In the genomic region with DNA sequence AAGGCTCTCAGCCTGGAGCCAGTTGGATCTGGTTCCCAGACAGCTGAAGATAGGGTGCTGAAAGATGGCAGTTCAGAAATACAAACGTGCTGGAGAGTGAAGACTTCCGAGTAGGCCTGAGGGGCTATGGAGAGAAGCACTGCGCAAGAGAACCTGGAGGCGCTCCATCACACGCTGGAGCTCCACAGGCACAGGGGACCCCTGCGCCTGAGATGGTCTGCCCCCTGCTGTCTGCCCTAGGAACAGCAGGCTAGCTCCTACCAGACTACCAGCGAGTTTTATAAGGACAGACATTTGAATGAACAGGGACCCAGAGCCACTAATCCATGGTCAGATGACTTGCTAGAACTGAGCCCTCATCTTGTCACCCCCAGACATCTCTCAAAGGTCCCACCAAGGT, we compare ENCODE assay signal across 8 mouse cellular contexts. TPM values are rescaled to one million over a fixed set of nuclear protein-coding genes. Genes with fewer than 3 reads are reported as not detected.
DNase-seq lines count a peak whose midpoint lies in the region; ATAC-seq and TF ChIP-seq lines count a peak whose summit lies in the region.

No protein-coding gene starts in this region.

- no peak overlapping the region for H3K4me2 ChIP-seq in intestine, embryonic 14.5 days (ENCODE audit: low read length)

- no peak overlapping the region for H3K27ac ChIP-seq in cortical plate, adult 2 months (ENCODE audit: insufficient read depth, low read length)
- H3K27ac ChIP-seq in intestine, embryonic 14.5 days (ENCODE audit: low read depth): no peak overlapping the region

- peak; percentile 71 for DNase-seq in adipocyte (ENCODE audit: low spot score)
- peak; percentile 87 for DNase-seq in gastrocnemius, postnatal 14 days
- DNase-seq in intestine, embryonic 14.5 days (ENCODE audit: low spot score): peak; percentile 96
- peak; percentile 35 to 84 for DNase-seq in left cerebral cortex, adult 9 months (ENCODE audit: low spot score in 2 of 2)
- DNase-seq in mesoderm, embryonic 11.5 days (ENCODE audit: low read depth, low spot score): peak; percentile 81
- DNase-seq in right cerebral cortex, postnatal 25 days: peak; percentile 69
- peak; percentile 80 to 82 for DNase-seq in urinary bladder, postnatal 36 days (ENCODE audit: low spot score in 2 of 2)

- TF ChIP-seq POLR2A in cortical plate, adult 2 months (IDR thresholded peaks at IDR 0.05; ENCODE audit: extremely low read depth, insufficient read depth, low read length): no peak

- TF ChIP-seq CTCF in cortical plate, adult 2 months (IDR thresholded peaks at IDR 0.05; ENCODE audit: extremely low read depth, insufficient read depth, low read length): peak; percentile 78

- intact Hi-C loops in gastrocnemius, postnatal 14 days (cut with DNase I; ENCODE audit: low total_unique reads): loop anchor here (2.0 kb wide), 1 partner anchor 89 kb away; no protein-coding TSS in a partner anchor

- H3K9me3 ChIP-seq in intestine, embryonic 14.5 days (ENCODE audit: control insufficient read depth, low read length): no peaks in the 10 kb centered on the region

- H3K27me3 ChIP-seq in intestine, embryonic 14.5 days (replicated peaks; ENCODE audit: control insufficient read depth, insufficient read depth, low read length): no peaks in the 10 kb centered on the region

- H3K9ac ChIP-seq in intestine, embryonic 14.5 days (ENCODE audit: low read length): no peak overlapping the region

- ATAC-seq in intestine, embryonic 14.5 days (replicated peaks; ENCODE audit: low FRiP score, low TSS enrichment, low read depth): peak; percentile 53

- no peak overlapping the region for H3K4me3 ChIP-seq in cortical plate, adult 2 months (ENCODE audit: insufficient read depth, low read length)
- no peak overlapping the region for H3K4me3 ChIP-seq in intestine, embryonic 14.5 days (ENCODE audit: low read depth, low read length)

- WGBS in intestine, embryonic 14.5 days: 4% methylated on average over 7 of the region's 7 CpGs

- H3K36me3 ChIP-seq in intestine, embryonic 14.5 days (ENCODE audit: control insufficient read depth, insufficient read depth, low read length): peaks cover 19% of the 10 kb centered on the region

- no peaks in the 10 kb centered on the region for H3K4me1 ChIP-seq in cortical plate, adult 2 months (ENCODE audit: control insufficient read depth, insufficient read depth, low read length)
- H3K4me1 ChIP-seq in intestine, embryonic 14.5 days (replicated peaks; ENCODE audit: control insufficient read depth, insufficient read depth, low read length): no peaks in the 10 kb centered on the region

RNA-seq across cellular contexts. Expression of a gene that starts 35.0 kb away (rescaled TPM):
- 0.61 and 0.68 TPM in 2 replicates for polyA plus RNA-seq in cortical plate, adult 2 months (2012; rRNA removed)
- total RNA-seq in gastrocnemius, postnatal 14 days (2021): under 1 TPM; 0.41 to 0.86 TPM
- polyA plus RNA-seq in intestine, embryonic 14.5 days (2014; fragmentation: Nextera tagmentation; extraction: Ambion mirVana): 0.31 and 0.63 TPM in 2 replicates
